ENCODE assay signal across 8 mouse cellular contexts in genomic region chr2:60810617-60811016, GRCm38 (mm10).
DNase-seq lines count a peak whose midpoint lies in the region; ATAC-seq lines count a peak whose summit lies in the region.

No protein-coding gene starts in this region.

- DNase-seq in adrenal gland, adult 2 months = peak; percentile 70
- DNase-seq in adrenal gland, postnatal 25 days = no peak
- peak; percentile 86 for DNase-seq in ZHBTc4 (ENCODE audit: low read depth, low spot score)
- DNase-seq in kidney, postnatal 14 days = peak; percentile 79
- DNase-seq in cerebellum, postnatal 25 days = no peak

- peak overlapping the region; percentile 77 for H3K27ac ChIP-seq in heart, embryonic 11.5 days (ENCODE audit: low read depth, low read length)

- no peak overlapping the region for H3K4me3 ChIP-seq in heart, embryonic 11.5 days (ENCODE audit: low read depth, low read length)

- no peaks in the 10 kb centered on the region for H3K9me3 ChIP-seq in heart, embryonic 11.5 days (replicated peaks; ENCODE audit: control insufficient read depth, low read length)

- H3K4me1 ChIP-seq in heart, embryonic 11.5 days (ENCODE audit: control insufficient read depth, insufficient read depth, low read length) = peaks cover 29% of the 10 kb centered on the region

- H3K4me2 ChIP-seq in heart, embryonic 11.5 days = no peak overlapping the region

- H3K27me3 ChIP-seq in heart, embryonic 11.5 days (ENCODE audit: control insufficient read depth, insufficient read depth, low read length) = no peaks in the 10 kb centered on the region

- no peaks in the 10 kb centered on the region; the same call in 1 of the 2 replicates for H3K36me3 ChIP-seq in heart, embryonic 11.5 days (ENCODE audit: control insufficient read depth, insufficient read depth, low read length)

- H3K9ac ChIP-seq in heart, embryonic 11.5 days (ENCODE audit: low read depth, low read length) = no peak overlapping the region

- ATAC-seq in heart, embryonic 11.5 days (replicated peaks; ENCODE audit: insufficient number of reproducible peaks, low FRiP score, low TSS enrichment) = peak; percentile 47; the same call in 1 of the 2 replicates
- ATAC-seq in megakaryocyte, adult 5-6 weeks (ENCODE audit: poor library complexity, severe bottlenecking) = peak; percentile 96
- no peak for ATAC-seq in erythroid progenitor cell, adult 5-6 weeks (replicated peaks; ENCODE audit: low FRiP score, poor library complexity, severe bottlenecking)

Comparison
In these comparisons a context has a peak if more than half of its experiments do, and no peak if none do; other contexts are left out.
1. DNase-seq: peak in adrenal gland, adult 2 months (single experiment), ZHBTc4 (single experiment) and kidney, postnatal 14 days (single experiment); none in adrenal gland, postnatal 25 days (single experiment) and cerebellum, postnatal 25 days (0 of 2).